Mouse (Mus musculus): ENCODE results near the gene Gnb1.

Gnb1 gene

DNA sequence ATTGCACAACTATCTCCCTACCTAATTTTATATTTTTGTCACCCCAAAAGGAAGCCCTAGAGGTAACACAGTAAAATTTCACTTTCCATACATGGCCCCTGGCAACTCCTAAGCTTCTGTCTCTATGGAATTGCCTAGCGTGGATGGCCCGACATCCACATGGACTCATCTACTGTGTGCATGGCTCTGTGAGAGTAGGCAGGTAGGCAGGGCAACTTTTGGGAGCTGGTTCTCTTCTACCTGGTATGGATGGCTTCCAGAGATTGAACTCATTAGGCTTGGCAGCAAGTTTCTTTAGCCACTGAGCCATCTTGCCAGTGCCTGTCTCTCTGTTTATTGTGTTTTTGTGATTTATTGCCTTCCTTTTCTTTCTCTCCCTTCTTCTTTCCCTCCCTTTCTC is 23.6 kb downstream of the Gnb1 start:
- in situ Hi-C loops (cut with MboI; ENCODE audit: low pct_unique_long_range_greater_than_20kb in 1 of 2, low sequenced_read_pairs in 2 of 2, unreplicated experiment in 1 of 2) = no loop called here

DNA sequence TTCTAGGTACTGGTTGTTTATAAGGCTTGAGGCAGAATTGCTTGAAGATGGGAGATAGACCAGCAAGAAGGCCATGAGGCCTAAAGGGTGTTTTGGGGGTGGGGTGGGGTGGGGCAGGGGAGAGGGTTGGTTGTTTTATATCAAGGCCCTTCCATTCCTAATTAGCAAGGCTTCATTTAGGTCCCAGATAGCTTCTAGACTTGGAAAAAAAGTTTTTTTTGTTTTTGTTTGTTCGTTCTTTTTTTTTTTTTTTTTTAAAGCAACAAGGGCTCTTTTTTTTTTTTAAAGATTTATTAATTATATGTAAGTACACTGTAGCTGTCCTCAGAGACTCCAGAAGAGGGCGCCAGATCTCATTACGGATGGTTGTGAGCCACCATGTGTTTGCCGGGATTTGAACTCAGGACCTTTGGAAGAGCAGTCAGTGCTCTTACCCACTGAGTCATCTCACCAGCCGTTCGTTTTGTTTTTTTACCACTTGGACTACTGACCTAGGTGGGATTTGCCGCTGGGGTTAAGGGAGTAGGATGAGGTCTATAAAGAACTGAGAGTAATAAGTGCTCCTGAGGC is 26.9 kb downstream of the Gnb1 start:
- in situ Hi-C loops (cut with MboI; ENCODE audit: low pct_unique_long_range_greater_than_20kb in 1 of 2, low sequenced_read_pairs in 2 of 2, unreplicated experiment in 1 of 2) = no loop called here

DNA sequence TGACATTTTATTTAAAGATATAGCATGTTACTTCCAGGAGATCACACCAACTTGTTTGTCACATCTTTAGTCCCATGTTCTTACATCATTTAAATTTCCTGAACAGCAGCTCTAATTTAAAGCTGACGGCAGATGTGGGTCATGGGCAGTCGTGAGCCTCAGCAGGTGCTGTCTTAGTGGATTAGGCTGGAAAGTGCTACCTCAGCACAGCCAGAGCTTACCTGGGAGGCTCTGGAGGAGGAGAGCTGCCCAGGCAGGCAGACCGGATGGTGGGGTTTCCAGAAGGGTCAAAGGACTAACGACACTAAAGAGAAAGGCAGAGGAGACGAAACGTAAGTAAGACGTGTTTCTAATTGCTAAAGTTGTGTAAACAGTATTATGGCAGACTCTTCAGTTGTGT is 31.2 kb downstream of the Gnb1 start:
- in situ Hi-C loops (cut with MboI; ENCODE audit: low pct_unique_long_range_greater_than_20kb in 1 of 2, low sequenced_read_pairs in 2 of 2, unreplicated experiment in 1 of 2) = no loop called here

DNA sequence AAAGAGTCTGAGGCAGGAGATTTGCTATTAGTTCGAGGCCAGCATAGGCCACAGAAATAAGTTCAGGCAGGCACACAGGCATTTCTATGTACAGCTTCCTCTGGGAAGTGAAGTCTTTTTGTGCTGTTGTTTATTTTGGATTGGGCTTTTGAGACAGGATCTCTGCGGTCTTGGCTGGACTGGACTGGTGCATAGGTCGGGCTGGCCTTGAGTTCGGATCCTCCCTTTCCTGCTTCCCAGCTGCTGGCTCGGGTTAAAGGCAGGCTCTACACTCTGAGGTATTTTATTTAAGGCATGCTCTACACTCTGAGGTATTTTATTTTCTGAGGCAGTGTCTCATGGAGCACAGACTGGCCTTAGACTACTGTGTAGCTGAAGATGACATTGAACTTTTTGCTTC is 34.6 kb downstream of the Gnb1 start:
- in situ Hi-C loops (cut with MboI; ENCODE audit: low pct_unique_long_range_greater_than_20kb in 1 of 2, low sequenced_read_pairs in 2 of 2, unreplicated experiment in 1 of 2) = no loop called here

DNA sequence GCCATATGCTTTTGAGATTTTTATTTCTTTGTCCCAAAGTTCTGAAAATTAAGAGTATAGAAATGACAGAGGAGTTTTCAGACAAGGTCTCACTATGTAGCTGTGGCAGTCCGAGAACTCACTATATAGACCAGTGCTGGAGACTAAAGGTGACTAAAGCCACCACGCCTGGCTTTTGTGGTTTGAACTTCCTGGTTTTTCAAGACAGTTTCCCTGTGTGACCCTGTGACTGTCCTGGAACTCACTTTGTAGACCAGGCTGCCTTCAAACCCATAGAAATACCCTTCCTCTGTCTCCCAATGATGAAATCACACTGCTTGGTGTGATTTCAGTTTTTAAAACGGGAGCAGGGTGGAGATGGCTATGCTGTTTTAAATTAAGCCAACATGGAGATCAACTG is 38.1 kb downstream of the Gnb1 start:
- in situ Hi-C loops (cut with MboI; ENCODE audit: low pct_unique_long_range_greater_than_20kb in 1 of 2, low sequenced_read_pairs in 2 of 2, unreplicated experiment in 1 of 2) = no loop called here

DNA sequence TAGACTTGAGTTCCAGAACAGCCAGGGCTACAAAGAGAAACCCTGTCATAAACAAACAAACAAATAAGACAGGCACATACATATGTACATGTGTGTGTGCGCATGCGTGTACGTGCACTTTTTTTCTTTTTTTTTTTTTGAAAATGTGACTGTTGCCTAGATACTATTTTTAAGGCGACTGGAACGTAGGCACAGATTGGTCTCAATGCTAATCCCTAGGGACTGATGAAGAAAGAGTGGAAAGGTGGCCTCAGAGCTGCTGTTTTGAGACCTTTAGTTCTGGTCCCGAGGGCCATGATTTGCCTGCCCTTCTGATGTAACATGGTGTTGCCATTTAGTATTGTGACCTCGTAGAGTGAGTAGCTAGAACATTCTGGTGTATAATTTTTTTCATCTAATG is 58.8 kb downstream of the Gnb1 start:
- in situ Hi-C loops (cut with MboI; ENCODE audit: low pct_unique_long_range_greater_than_20kb in 1 of 2, low sequenced_read_pairs in 2 of 2, unreplicated experiment in 1 of 2) = no loop called here

DNA sequence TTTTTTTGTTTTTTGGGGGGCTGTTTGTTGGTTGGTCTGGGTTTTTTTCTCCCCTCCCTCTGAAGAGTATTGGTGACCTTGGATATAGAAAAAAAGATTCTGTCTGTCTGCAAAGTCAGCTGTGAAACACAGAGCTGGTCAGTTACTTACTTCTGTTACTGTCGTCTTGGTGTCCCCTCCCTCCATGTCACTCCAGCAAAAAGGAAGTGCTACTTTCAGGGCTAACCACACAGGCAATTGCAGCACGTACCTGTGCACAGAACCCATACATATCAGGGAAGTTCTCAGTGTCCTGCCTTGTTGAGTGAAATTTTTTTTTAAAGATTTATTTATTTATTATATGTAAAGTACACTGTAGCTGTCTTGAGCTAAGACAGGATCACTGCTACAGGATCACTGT is 59.3 kb downstream of the Gnb1 start:
- in situ Hi-C loops (cut with MboI; ENCODE audit: low pct_unique_long_range_greater_than_20kb in 1 of 2, low sequenced_read_pairs in 2 of 2, unreplicated experiment in 1 of 2) = no loop called here

DNA sequence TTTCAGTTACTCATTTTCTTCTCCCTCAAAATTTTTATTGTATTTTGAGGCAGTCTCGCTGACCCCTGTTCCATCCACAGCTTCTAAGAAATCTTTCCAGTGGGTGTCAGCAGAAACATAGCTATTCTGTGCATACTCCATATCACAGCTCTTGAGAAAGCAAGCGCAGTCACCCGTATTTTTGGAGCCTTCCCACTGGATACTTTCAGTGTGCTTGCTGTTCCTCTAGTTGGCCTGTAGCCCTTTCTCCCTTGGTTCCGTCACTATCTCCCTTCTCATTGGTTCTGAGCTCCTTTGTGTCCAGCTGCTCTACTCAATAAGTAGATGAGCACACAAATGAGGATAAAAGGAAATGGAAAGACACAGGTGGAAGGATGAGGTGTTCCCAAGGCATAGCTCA is 59.9 kb downstream of the Gnb1 start:
- in situ Hi-C loops (cut with MboI; ENCODE audit: low pct_unique_long_range_greater_than_20kb in 1 of 2, low sequenced_read_pairs in 2 of 2, unreplicated experiment in 1 of 2) = no loop called here

DNA sequence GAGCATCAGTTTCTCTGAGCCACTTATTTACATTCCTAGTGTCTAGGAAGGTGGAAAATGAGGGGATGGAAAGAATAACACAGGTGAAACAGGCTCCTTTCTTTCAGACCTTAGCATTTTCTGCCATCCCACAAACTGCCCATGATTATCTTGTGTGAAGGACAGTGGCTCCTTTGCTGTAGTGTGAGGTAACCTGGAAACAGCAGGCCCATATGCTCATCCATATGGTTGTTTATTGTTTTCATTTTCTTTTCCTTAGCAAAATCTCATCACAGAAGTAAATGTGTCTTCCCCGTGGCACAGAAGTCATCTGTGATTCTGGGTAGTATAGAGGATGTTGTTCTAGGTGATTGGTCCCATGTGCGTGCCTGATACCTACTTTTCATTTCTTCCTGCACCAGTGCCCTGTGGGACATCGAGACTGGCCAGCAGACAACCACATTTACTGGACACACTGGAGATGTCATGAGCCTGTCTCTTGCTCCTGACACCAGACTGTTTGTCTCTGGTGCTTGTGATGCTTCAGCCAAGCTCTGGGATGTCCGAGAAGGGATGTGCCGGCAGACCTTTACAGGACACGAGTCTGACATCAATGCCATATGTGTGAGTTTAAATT is 61.9 kb downstream of the Gnb1 start:
- in situ Hi-C loops (cut with MboI; ENCODE audit: low pct_unique_long_range_greater_than_20kb in 1 of 2, low sequenced_read_pairs in 2 of 2, unreplicated experiment in 1 of 2) = no loop called here

DNA sequence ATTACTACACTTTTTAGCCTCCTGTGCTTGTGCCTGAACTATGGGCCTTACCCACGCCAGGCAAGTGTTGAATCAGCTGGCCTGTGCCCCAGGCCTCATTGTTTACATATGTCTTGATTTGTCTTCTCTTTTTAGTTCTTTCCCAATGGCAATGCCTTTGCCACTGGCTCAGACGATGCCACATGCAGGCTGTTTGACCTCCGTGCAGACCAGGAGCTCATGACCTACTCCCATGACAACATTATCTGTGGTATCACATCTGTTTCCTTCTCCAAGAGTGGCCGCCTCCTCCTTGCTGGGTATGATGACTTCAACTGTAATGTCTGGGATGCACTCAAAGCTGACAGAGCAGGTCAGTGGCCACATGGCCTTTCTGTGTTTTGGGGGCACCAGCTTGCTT is 63.7 kb downstream of the Gnb1 start:
- in situ Hi-C loops (cut with MboI; ENCODE audit: low pct_unique_long_range_greater_than_20kb in 1 of 2, low sequenced_read_pairs in 2 of 2, unreplicated experiment in 1 of 2) = no loop called here

DNA sequence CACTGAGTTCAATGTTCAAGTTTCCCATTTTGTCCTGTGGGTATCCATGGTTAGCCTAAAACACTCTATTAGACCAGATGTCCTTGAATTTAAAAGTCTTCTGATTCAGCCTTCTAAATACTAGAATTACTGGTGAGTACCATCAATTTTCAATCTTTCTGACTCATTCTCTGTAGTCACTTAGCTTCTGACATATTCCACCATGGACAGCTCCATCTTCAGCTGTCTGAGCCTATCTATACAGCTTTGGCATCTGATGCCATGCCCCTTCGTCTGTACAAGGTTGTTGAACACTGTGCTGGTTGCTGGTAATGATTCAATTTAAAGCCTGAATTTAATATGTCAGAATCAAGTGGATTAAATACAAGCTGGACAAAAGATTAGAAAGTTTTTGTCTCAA is 64.3 kb downstream of the Gnb1 start:
- in situ Hi-C loops (cut with MboI; ENCODE audit: low pct_unique_long_range_greater_than_20kb in 1 of 2, low sequenced_read_pairs in 2 of 2, unreplicated experiment in 1 of 2) = no loop called here

DNA sequence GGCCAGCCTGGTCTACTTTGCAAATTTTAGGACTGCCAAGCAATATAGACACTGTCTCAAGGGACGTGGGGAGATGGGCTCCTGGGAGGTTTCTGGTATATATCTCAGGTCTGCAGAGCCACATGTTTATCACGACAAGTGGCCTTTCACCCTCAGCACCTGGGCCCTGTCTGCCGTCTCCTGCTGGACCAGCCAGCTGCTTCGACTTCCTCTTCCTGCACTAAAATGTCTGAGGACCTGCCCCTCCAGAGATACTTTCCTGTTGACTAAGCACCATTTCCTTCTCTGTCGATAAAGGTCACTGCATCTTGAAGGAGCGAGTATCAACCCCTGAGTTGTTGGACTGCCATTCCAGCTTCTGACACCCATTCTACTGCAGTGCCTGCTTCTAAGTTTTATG is 68.3 kb downstream of the Gnb1 start:
- in situ Hi-C loops (cut with MboI; ENCODE audit: low pct_unique_long_range_greater_than_20kb in 1 of 2, low sequenced_read_pairs in 2 of 2, unreplicated experiment in 1 of 2) = no loop called here

DNA sequence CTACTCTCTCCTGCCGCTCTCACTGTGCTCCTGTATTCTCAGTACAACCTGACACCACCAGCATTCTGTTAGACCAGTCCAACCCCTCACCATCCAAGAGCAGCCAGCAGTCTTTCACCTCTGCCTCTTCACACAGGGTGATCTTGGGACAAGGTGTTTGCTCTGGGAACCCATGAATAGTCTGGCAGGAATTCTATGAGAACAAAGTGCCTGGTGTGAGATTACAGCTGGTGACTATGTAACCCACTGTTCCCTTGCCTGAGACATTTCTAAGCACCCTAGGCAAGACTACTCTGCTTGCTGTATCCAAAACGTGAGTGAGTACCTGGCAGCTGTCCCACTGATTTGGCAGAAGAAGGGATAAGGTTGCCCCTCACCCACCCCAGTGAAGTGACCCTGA is 69.8 kb downstream of the Gnb1 start:
- in situ Hi-C loops (cut with MboI; ENCODE audit: low pct_unique_long_range_greater_than_20kb in 1 of 2, low sequenced_read_pairs in 2 of 2, unreplicated experiment in 1 of 2) = no loop called here

DNA sequence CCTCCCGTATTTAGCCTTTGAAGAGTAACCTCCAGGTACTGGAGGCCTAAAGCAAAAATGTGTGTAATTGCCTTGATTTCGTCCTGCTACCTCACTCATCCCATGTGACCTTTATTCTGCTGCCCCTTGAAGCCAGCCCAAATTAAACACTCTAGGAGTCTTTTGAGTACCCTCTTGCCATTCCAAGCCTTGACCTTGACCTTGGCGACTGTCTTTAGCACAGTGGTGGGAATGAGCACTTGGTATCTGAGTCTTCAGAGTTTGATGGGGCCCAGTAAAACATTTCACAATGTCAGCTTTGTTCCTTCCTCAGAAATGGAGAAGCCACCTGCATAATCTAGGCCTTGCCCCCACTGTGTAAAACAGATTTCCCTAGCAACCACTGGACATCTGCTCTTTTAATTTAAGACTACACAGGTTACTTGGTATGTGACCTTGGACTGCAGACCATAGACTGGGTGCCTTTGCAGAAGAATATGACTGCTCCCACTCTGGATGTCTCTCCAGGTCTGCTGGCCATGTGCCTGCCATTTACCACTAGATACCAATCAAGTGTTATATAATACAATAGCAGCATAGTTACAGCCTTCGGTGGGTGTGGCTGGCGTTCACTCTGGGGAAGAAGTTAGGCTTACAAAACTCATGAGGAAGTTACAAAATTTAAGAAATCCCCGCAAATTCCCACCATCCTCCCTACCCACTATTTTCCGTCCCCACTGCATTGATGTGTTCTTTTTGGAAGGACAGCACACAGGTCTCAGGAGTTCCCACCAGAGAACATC is 70.7 kb downstream of the Gnb1 start, which contains the start of gene Nadk:
TSS of gene Nadk (plus strand) at position 718 of the 782 bp plus-strand sequence.
- in situ Hi-C loops (cut with MboI; ENCODE audit: low pct_unique_long_range_greater_than_20kb in 1 of 2, low sequenced_read_pairs in 2 of 2, unreplicated experiment in 1 of 2) = no loop called here

DNA sequence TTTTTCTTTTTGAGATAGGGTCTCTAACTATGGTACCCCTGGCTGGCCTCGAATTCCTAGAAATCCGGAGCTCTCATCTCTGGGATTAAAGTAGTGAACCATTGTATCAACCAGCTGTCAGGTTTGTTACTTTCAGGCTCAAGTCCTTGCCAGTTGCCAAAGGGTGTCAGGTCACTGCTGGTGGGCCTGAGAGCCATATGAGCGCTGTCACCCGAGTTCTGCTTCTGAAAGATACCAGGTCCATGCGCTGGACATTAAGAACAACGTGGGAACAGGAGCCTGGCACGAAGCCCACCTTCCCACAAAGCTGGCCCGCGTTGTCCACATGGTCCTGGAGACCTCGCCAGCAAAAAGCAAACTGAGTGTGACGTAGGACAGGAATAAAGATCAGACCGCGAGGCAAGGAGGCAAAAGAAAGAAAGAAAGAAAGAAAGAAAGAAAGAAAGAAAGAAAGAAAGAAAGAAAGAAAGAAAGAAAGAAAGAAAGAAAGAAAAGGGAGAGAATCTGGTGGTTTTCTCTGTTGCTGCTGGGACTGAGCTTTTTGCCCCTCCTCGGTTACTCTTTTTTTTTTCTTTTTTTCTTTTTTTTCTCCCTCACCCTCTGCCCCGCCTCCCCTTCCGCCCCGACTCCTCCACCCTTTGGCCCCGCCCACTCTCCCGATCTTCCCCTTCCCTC is 71.7 kb downstream of the Gnb1 start:
- in situ Hi-C loops (cut with MboI; ENCODE audit: low pct_unique_long_range_greater_than_20kb in 1 of 2, low sequenced_read_pairs in 2 of 2, unreplicated experiment in 1 of 2) = no loop called here

DNA sequence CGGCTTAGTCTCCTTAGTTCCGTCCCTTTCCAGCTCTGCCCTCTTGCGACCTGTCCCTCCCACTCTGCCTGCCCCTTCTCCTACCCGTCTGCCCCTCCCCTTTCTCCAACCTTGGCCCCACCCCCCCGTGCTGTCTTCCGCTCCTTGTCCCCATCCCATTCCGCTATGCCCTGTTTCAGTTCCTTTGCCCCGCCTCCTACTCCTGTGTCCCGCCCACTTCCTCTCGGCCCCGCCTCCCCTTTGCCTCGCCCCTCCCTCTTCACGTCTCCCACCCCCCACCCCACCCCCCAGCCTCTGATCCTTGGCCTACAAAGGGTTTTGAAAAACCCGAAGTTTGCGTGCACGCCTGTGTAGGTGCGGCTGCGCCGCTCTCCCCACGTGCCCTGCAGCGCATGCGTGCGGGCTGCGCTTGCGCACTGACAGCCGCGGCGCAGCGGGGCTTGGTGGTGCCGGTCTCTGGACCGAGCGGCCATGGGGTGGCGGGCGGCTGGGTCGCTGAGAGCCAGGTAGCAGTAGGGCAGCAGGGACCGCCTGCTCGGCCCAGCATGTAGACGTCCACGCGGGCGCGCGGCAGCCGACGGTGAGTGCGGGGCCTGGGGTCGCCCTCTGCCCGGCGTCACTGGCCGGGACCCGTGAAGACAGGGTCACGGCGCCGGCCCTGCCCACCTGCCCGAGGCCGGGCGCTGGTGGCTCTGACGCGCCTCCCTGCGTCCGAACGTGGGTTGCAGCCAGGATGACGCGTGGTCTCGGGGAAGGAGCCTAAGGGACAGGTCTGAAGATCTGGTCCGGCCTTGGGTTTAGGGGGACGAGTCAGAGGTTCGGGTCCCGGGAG is 72.5 kb downstream of the Gnb1 start:
- in situ Hi-C loops (cut with MboI; ENCODE audit: low pct_unique_long_range_greater_than_20kb in 1 of 2, low sequenced_read_pairs in 2 of 2, unreplicated experiment in 1 of 2) = no loop called here

DNA sequence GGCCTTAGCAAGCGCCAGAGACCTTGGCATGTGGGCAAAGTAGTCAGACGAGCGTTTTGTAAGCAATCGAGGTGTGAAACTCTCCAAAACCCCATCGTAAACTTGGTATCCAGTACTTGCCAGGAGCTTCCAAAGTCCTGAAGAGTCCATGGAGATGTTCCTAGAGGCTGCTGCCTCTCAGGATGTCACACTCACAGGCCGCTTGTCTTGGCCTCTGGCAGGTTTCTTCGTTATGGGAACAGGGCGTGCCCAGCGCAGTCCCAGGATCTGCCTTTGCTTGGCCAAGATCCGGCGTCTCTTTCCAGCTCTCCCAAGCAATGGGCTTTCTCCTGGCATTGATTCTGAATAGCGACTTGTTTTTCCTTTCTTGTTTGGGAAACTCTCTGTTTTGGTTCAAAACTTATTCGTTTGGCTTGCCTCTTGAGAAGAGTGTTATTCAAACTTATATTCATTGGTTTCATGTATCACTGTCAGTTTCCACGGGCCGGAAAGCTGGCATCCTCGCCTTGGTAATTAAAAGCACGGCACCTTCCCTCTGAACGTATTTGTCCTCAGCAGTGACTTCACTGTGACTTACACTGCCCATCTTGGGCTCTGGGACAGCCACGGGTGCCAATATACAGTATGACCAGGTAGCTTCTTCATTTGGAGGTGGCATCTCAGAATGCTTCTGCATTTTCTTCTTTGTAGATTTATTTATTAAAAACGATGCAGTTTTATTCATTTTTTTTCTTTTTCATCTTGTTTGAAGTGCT is 73.3 kb downstream of the Gnb1 start:
- in situ Hi-C loops (cut with MboI; ENCODE audit: low pct_unique_long_range_greater_than_20kb in 1 of 2, low sequenced_read_pairs in 2 of 2, unreplicated experiment in 1 of 2) = no loop called here

DNA sequence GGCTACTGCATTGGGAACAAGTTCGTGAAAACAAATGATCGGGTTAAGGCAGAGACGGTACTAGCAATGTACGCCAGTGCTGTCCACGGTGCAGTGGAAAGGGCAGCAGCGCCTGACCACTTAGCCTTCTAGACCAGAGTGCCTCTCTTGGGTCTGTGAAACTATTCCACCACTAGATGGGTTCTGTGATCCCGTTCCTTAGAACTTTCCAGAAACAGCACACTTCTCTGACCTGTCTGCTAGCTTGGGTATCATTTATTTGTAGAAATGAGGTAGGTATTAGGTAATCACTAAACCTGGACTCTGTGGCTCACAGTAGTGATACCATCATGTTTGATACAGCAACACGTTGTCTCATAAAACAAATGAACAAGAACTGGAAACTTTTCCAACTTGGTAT is 75.4 kb downstream of the Gnb1 start:
- in situ Hi-C loops (cut with MboI; ENCODE audit: low pct_unique_long_range_greater_than_20kb in 1 of 2, low sequenced_read_pairs in 2 of 2, unreplicated experiment in 1 of 2) = no loop called here
